Mouse (Mus musculus) MEL (cell line): ENCODE results near the gene Cpox.

Experiments used
- CHD2 ChIP-seq: IDR thresholded peaks from 2 replicates; pipeline ENCODE4 v1.6.1; 2011; ENCODE audit warnings: low read length, improper control_type of control experiment
- CTCF ChIP-seq, 3 experiments: IDR thresholded peaks in 2 of 3; conservative IDR thresholded peaks in 1 of 3; 2 replicates each; pipeline ENCODE4 v1.5.1; 2011 to 2012; ENCODE audit warnings: low read length in 3 of 3, low read depth in 2 of 3, mild to moderate bottlenecking in 2 of 3, improper control_type of control experiment in 1 of 3, inconsistent platforms in 1 of 3, mixed read lengths in 1 of 3, moderate library complexity in 1 of 3; ENCODE audit not compliant: control insufficient read depth in 1 of 3, insufficient read depth in 1 of 3, poor library complexity in 1 of 3, severe bottlenecking in 1 of 3
- E2F4 ChIP-seq: IDR thresholded peaks from 2 replicates; pipeline ENCODE4 v1.6.1; 2011; ENCODE audit warnings: low read depth, low read length, improper control_type of control experiment, borderline replicate concordance
- ETS1 ChIP-seq: IDR thresholded peaks from 2 replicates; pipeline ENCODE4 v1.6.1; 2012; ENCODE audit warnings: low read depth, mild to moderate bottlenecking, inconsistent platforms, low read length, improper control_type of control experiment, moderate library complexity
- HCFC1 ChIP-seq: IDR thresholded peaks from 2 replicates; pipeline ENCODE4 v1.6.1; 2012; ENCODE audit warnings: low read depth, mild to moderate bottlenecking, inconsistent platforms, low read length, improper control_type of control experiment, moderate library complexity
- JUND ChIP-seq: IDR thresholded peaks from 2 replicates; pipeline ENCODE4 v1.6.1; 2011; ENCODE audit warnings: low read depth, mild to moderate bottlenecking, improper control_type of control experiment, low read length
- MAFK ChIP-seq: IDR thresholded peaks from 2 replicates; pipeline ENCODE4 v1.6.1; 2011; ENCODE audit warnings: low read depth, mild to moderate bottlenecking, low read length, improper control_type of control experiment, borderline replicate concordance
- MAZ ChIP-seq: IDR thresholded peaks from 2 replicates; pipeline ENCODE4 v1.6.1; 2012; ENCODE audit warnings: low read depth, mild to moderate bottlenecking, inconsistent platforms, low read length, improper control_type of control experiment
- POLR2A ChIP-seq, 2 experiments: IDR thresholded peaks; 2 replicates each; pipeline ENCODE4 v1.6.1; 2011 to 2012; ENCODE audit warnings: low read length in 2 of 2, mild to moderate bottlenecking in 2 of 2, control low read depth in 1 of 2, improper control_type of control experiment in 1 of 2, low read depth in 1 of 2, moderate library complexity in 1 of 2; ENCODE audit not compliant: control insufficient read depth in 1 of 2, insufficient read depth in 1 of 2, poor library complexity in 1 of 2
- POLR2AphosphoS5 ChIP-seq: IDR thresholded peaks from 2 replicates; pipeline ENCODE4 v1.6.1; 2012; ENCODE audit warnings: low read depth, borderline replicate concordance, mild to moderate bottlenecking, inconsistent platforms, low read length, moderate library complexity, mixed read lengths
- RAD21 ChIP-seq: IDR thresholded peaks from 2 replicates; pipeline ENCODE4 v1.6.1; 2011; ENCODE audit warnings: mild to moderate bottlenecking, low read depth, low read length, improper control_type of control experiment
- SMC3 ChIP-seq: IDR thresholded peaks from 2 replicates; pipeline ENCODE4 v1.6.1; 2011; ENCODE audit warnings: low read depth, low read length, improper control_type of control experiment
- TCF12 ChIP-seq: IDR thresholded peaks from 2 replicates; pipeline ENCODE4 v1.6.1; 2014; ENCODE audit warnings: low read depth, mild to moderate bottlenecking, inconsistent platforms, low read length, improper control_type of control experiment, moderate library complexity
- USF2 ChIP-seq, 2 experiments: IDR thresholded peaks; 2 replicates each; pipeline ENCODE4 v1.6.1; 2011 to 2012; ENCODE audit warnings: improper control_type of control experiment in 2 of 2, low read length in 2 of 2, borderline replicate concordance in 1 of 2, inconsistent platforms in 1 of 2, low read depth in 1 of 2, mild to moderate bottlenecking in 1 of 2; ENCODE audit not compliant: insufficient read depth in 1 of 2

GRCm38 (mm10) chr16:58704999-58705398, 34.9 kb downstream of the Cpox start:
- TF ChIP-seq CTCF (IDR thresholded peaks at IDR 0.05 in 2 of 3, conservative IDR thresholded peaks at IDR 0.05 in 1 of 3; ENCODE audit: control insufficient read depth in 1 of 3, insufficient read depth in 1 of 3, low read depth in 2 of 3, low read length in 3 of 3, poor library complexity in 1 of 3, severe bottlenecking in 1 of 3) (no peak), ETS1 (no peak), POLR2A (IDR thresholded peaks at IDR 0.05; ENCODE audit: control insufficient read depth in 1 of 2, insufficient read depth in 1 of 2, low read depth in 1 of 2, low read length in 2 of 2, poor library complexity in 1 of 2) (no peak), HCFC1 (no peak), USF2 (IDR thresholded peaks at IDR 0.05; ENCODE audit: borderline replicate concordance in 1 of 2, insufficient read depth in 1 of 2, low read depth in 1 of 2, low read length in 2 of 2) (no peak), POLR2AphosphoS5 (no peak), RAD21 (no peak), SMC3 (no peak), CHD2 (no peak), TCF12 (no peak), MAZ (no peak), MAFK (no peak), E2F4 (no peak), JUND (no peak)
